Mouse (Mus musculus) brain, embryonic 14.5 days (tissue): Measurements from ENCODE around the gene Nin.
A peak's percentile ranks its signal among the peaks of the same experiment; 100 is the strongest.

ENCODE experiments used
- CTCF ChIP-seq: fragments of 200-500 bp; IDR thresholded peaks from 2 replicates; pipeline ENCODE4 v1.5.1; 2012; ENCODE audit warnings: inconsistent platforms, mild to moderate bottlenecking, moderate library complexity, borderline replicate concordance; ENCODE audit not compliant: insufficient read depth, insufficient read length; ENCODE audit errors: extremely low read depth
- POLR2A ChIP-seq: fragments of 200-500 bp; IDR thresholded peaks from 2 replicates; pipeline ENCODE4 v1.6.1; 2012; ENCODE audit warnings: mild to moderate bottlenecking, inconsistent platforms, borderline replicate concordance; ENCODE audit not compliant: poor library complexity, insufficient read depth, insufficient read length, severe bottlenecking; ENCODE audit errors: extremely low read depth

DNA sequence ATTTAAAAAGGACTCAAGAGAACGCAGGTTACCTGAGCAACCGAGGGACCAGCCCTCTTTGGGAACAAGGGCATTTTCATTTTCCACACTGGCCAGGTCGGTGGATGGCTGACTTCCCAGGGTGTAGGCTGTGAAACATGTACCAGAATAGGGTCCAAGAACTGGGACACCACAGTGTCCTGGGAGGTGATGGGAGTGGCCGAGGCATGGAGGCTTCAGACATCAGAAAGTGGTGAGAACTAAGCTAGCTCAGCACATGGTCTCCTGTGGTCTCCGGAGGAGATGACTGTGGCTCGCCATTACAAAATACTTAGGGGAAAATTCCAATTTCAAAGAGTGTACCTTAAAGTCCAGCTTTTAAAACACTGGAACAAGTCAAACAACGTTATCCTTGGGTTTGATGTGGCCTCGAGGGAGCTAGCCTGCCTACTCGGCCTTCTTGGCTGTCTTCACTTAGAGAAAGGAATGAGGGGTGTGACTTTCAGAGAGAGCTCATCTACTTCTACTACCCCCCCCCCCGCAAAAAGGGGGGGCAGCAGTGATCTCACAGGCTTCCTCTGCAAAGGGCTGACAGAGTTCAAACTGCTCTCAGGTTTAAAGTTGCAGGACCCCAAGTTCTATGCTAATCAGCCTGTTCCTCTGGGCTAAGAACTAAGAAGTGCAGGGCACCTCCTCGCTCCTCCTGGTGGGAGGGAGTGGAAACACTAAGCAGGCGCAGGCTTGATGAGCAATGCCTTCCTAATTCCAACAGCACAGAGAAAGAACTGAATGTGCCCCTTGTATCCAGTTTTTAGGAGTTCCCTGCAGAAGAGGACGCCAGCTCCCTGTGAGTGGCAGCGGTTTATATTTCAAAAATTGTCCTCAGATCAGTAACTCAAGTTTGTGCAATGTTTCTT is 54.3 kb downstream of the Nin start:
- TF ChIP-seq POLR2A (no peak), CTCF (peak; percentile 25; the same call in 1 of the 2 replicates)
